Comparison of ENCODE assay signal across 7 mouse cellular contexts in genomic region chr11:117331361-117332241, GRCm38 (mm10).
DNase-seq lines count a peak whose midpoint lies in the region; ATAC-seq and TF ChIP-seq lines count a peak whose summit lies in the region.

No protein-coding gene starts in this region.

- H3K4me3 ChIP-seq in lung, embryonic 16.5 days (ENCODE audit: low read length) = peak overlapping the region; percentile 59
- peak overlapping the region; percentile 39 for H3K4me3 ChIP-seq in heart, adult 2 months
- peak overlapping the region; percentile 53 for H3K4me3 ChIP-seq in limb, embryonic 15.5 days

- no peaks in the 10 kb centered on the region for H3K36me3 ChIP-seq in lung, embryonic 16.5 days (ENCODE audit: control insufficient read depth, insufficient read depth, low read length)
- no peaks in the 10 kb centered on the region for H3K36me3 ChIP-seq in heart, adult 2 months (ENCODE audit: control insufficient read depth, insufficient read depth, low read length)
- H3K36me3 ChIP-seq in limb, embryonic 15.5 days = 0 out of 2 replicates have a peak, but pooled peaks cover 3% of the 10 kb centered on the region

- DNase-seq in lung, adult 18-20 months = no peak
- DNase-seq in brain, adult 2 months (ENCODE audit: low read depth, low spot score) = peak; percentile 57
- DNase-seq in heart, adult 2 months = peak; percentile 61 to 62
- peak; percentile 70 for DNase-seq in retina, postnatal 1 day
- DNase-seq in ovary, postnatal 36 days (ENCODE audit: low spot score) = no peak

- H3K27ac ChIP-seq in lung, embryonic 16.5 days (ENCODE audit: low read length) = peak overlapping the region; percentile 91
- H3K27ac ChIP-seq in heart, adult 2 months = peak overlapping the region; percentile 52
- H3K27ac ChIP-seq in limb, embryonic 15.5 days = peak overlapping the region; percentile 91

- H3K79me2 ChIP-seq in heart, adult 2 months (replicated peaks; ENCODE audit: control insufficient read depth, insufficient read depth, low read length) = no peaks in the 10 kb centered on the region

- peak; percentile 17 for ATAC-seq in lung, embryonic 16.5 days (ENCODE audit: low read depth)
- peak; percentile 28; the same call in 1 of the 2 replicates for ATAC-seq in limb, embryonic 15.5 days (ENCODE audit: insufficient number of reproducible peaks, low FRiP score, low TSS enrichment, low read depth)

- no peak for TF ChIP-seq CTCF in heart, adult 2 months (IDR thresholded peaks at IDR 0.05)

- TF ChIP-seq POLR2A in heart, adult 2 months (IDR thresholded peaks at IDR 0.05; ENCODE audit: insufficient read depth, low read depth, low read length) = no peak

- peak overlapping the region; percentile 79 for H3K9ac ChIP-seq in lung, embryonic 16.5 days (ENCODE audit: low read length)
- H3K9ac ChIP-seq in heart, adult 2 months (ENCODE audit: low read depth, low read length) = peak overlapping the region; percentile 61
- peak overlapping the region; percentile 62 for H3K9ac ChIP-seq in limb, embryonic 15.5 days

- intact Hi-C loops in heart, adult 2 months (cut with DNase I) = no loop called here

- WGBS in lung, embryonic 16.5 days = 4% methylated on average over 17 of the region's 17 CpGs
- WGBS in heart, adult 2 months = 20% methylated on average over 17 of the region's 17 CpGs
- WGBS in limb, embryonic 15.5 days = 2% methylated on average over 17 of the region's 17 CpGs

- H3K27me3 ChIP-seq in lung, embryonic 16.5 days (ENCODE audit: control insufficient read depth, insufficient read depth, low read depth, low read length) = no peaks in the 10 kb centered on the region
- no peaks in the 10 kb centered on the region for H3K27me3 ChIP-seq in heart, adult 2 months (ENCODE audit: control insufficient read depth, insufficient read depth, low read length)
- no peaks in the 10 kb centered on the region for H3K27me3 ChIP-seq in limb, embryonic 15.5 days

- H3K4me2 ChIP-seq in lung, embryonic 16.5 days (ENCODE audit: low read depth, low read length) = peak overlapping the region; percentile 90
- H3K4me2 ChIP-seq in limb, embryonic 15.5 days = peak overlapping the region; percentile 89

- H3K4me1 ChIP-seq in lung, embryonic 16.5 days (replicated peaks; ENCODE audit: control insufficient read depth, insufficient read depth, low read length) = peaks cover 63% of the 10 kb centered on the region
- H3K4me1 ChIP-seq in heart, adult 2 months (ENCODE audit: control insufficient read depth, insufficient read depth, low read length) = peaks cover 29% of the 10 kb centered on the region
- peaks cover 74% of the 10 kb centered on the region for H3K4me1 ChIP-seq in limb, embryonic 15.5 days

- no peaks in the 10 kb centered on the region for H3K9me3 ChIP-seq in lung, embryonic 16.5 days (ENCODE audit: control insufficient read depth, low read length)
- H3K9me3 ChIP-seq in limb, embryonic 15.5 days = no peaks in the 10 kb centered on the region

- TF ChIP-seq EP300 in heart, adult 2 months (IDR thresholded peaks at IDR 0.05; ENCODE audit: insufficient read depth, low read depth, low read length) = no peak

Comparison
In these comparisons a context has a peak if more than half of its experiments do, and no peak if none do; other contexts are left out.
1. DNase-seq: peak in brain, adult 2 months (single experiment), heart, adult 2 months (2 of 2) and retina, postnatal 1 day (single experiment); none in lung, adult 18-20 months (0 of 2) and ovary, postnatal 36 days (single experiment).
2. Peak in every context shown above with its lines, with median percentiles within 50 percentile points of each other: H3K27ac ChIP-seq, H3K4me3 ChIP-seq and H3K9ac ChIP-seq.